Comparison of ENCODE assay signal across 14 mouse cellular contexts in the genomic region with DNA sequence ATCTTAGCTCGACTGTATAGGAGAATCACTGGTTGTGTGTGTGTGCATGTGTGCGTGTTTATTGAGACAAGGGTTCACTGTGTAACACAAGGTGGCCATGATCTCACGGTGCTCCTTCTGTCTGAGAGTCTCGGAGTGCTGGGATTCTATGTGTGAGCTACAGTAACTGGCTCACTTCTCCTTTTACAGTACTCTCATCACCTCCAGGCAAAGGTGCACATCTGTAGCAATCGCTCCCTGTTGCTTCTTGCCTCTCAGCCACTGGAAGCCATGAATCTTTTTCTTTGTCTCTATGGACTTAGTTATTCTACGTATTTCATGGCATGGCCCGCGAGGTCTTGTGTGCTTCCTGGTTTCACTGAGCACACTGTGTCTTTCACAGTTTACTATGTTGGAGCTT.
"Had no signal": no experiment of that assay in that cellular context is flagged by ENCODE, and none has a peak within 500 bp of the region (broad histone marks: within the 10 kb centered on the region; RNA-seq: fewer than 3 reads in every experiment).

No protein-coding gene starts in this region.

- H3K4me3 ChIP-seq: intestine, embryonic 15.5 days; left cerebral cortex, adult 2 months; limb, embryonic 10.5 days; midbrain, embryonic 15.5 days; neural tube, embryonic 13.5 days had no signal

- H3K9ac ChIP-seq: intestine, embryonic 15.5 days; midbrain, embryonic 15.5 days; neural tube, embryonic 13.5 days had no signal

- H3K36me3 ChIP-seq: intestine, embryonic 15.5 days; limb, embryonic 10.5 days; midbrain, embryonic 15.5 days; neural tube, embryonic 13.5 days had no signal

- DNase-seq: kidney, adult 18-20 months; kidney, postnatal 14 days; lung, adult 2 months; lung, postnatal 36 days; right cerebral cortex, postnatal 14 days; thymus, adult 2 months; thymus, postnatal 25 days had no signal

- H3K4me1 ChIP-seq: intestine, embryonic 15.5 days had no signal

- H3K27me3 ChIP-seq: intestine, embryonic 15.5 days; midbrain, embryonic 15.5 days; neural tube, embryonic 13.5 days had no signal

- ATAC-seq: intestine, embryonic 15.5 days; lung, postnatal 0 days; midbrain, embryonic 15.5 days had no signal

- H3K9me3 ChIP-seq: intestine, embryonic 15.5 days; limb, embryonic 10.5 days; midbrain, embryonic 15.5 days; neural tube, embryonic 13.5 days had no signal

- H3K27ac ChIP-seq: intestine, embryonic 15.5 days; left cerebral cortex, adult 2 months; limb, embryonic 10.5 days; midbrain, embryonic 15.5 days; neural tube, embryonic 13.5 days; stomach, postnatal 0 days had no signal

- H3K4me2 ChIP-seq: intestine, embryonic 15.5 days; midbrain, embryonic 15.5 days; neural tube, embryonic 13.5 days had no signal
